Mouse (Mus musculus) gastrocnemius, adult 18-20 months (tissue): ENCODE measurements around the gene Gpr3. TPM values are rescaled to one million over a fixed set of nuclear protein-coding genes. Genes with fewer than 3 reads are reported as not detected.

Experiments used
- DNase-seq: peaks from one replicate; pipeline ENCODE4 v3.0.0; 2021; ENCODE audit warnings: low spot score
- total RNA-seq, 2 experiments: library from RNA; stranded (reverse); gene quantifications; 2 replicates each; pipeline ENCODE4 v1.2.3; 2021

Gene Gpr3
- total RNA-seq, 2 experiments from 2014 or later: not detected

- no peak for DNase-seq
Measured at GRCm38 (mm10) chr4:133234771-133235170, 22.4 kb upstream of the Gpr3 start.

- peak; percentile 46 for DNase-seq
Measured at GRCm38 (mm10) chr4:133233285-133233976, 21.1 kb upstream of the Gpr3 start.

- no peak for DNase-seq
Measured at GRCm38 (mm10) chr4:133229582-133229981, 17.2 kb upstream of the Gpr3 start.

GRCm38 (mm10) chr4:133227636-133228035 lies 15.3 kb upstream of the Gpr3 start:
- DNase-seq: no peak

- DNase-seq: peak; percentile 67
Measured at GRCm38 (mm10) chr4:133226073-133226472, 13.7 kb upstream of the Gpr3 start.

- no peak for DNase-seq
Measured at GRCm38 (mm10) chr4:133223875-133224274, 11.5 kb upstream of the Gpr3 start.

GRCm38 (mm10) chr4:133221701-133222100 lies 9.4 kb upstream of the Gpr3 start:
- no peak for DNase-seq

- no peak for DNase-seq
Measured at GRCm38 (mm10) chr4:133220656-133221055, 8.3 kb upstream of the Gpr3 start.

- DNase-seq: no peak
Measured at GRCm38 (mm10) chr4:133218745-133219144, 6.4 kb upstream of the Gpr3 start.

- peak; percentile 58 for DNase-seq
Measured at GRCm38 (mm10) chr4:133217641-133218040, 5.3 kb upstream of the Gpr3 start.

GRCm38 (mm10) chr4:133213661-133214060 lies 1.3 kb upstream of the Gpr3 start:
- DNase-seq: no peak

- no peak for DNase-seq
Measured at GRCm38 (mm10) chr4:133213268-133213590, 893 bp upstream of the Gpr3 start.

GRCm38 (mm10) chr4:133212562-133213267 lies 379 bp upstream of the Gpr3 start:
- peak; percentile 84 for DNase-seq

GRCm38 (mm10) chr4:133210788-133211390 lies 1.4 kb downstream of the Gpr3 start:
- no peak for DNase-seq

- DNase-seq: no peak
Measured at GRCm38 (mm10) chr4:133210023-133210787, 2.1 kb downstream of the Gpr3 start.

GRCm38 (mm10) chr4:133209366-133209765 lies 3.0 kb downstream of the Gpr3 start:
- peak; percentile 43 for DNase-seq

GRCm38 (mm10) chr4:133204379-133204778 lies 8.0 kb downstream of the Gpr3 start:
- DNase-seq: no peak

- DNase-seq: no peak
Measured at GRCm38 (mm10) chr4:133203591-133203990, 8.7 kb downstream of the Gpr3 start.

GRCm38 (mm10) chr4:133202254-133202653 lies 10.1 kb downstream of the Gpr3 start:
- DNase-seq: no peak

- DNase-seq: peak; percentile 78
Measured at GRCm38 (mm10) chr4:133201006-133201771, 11.1 kb downstream of the Gpr3 start.

- peak; percentile 48 for DNase-seq
Measured at GRCm38 (mm10) chr4:133200343-133200742, 12.0 kb downstream of the Gpr3 start.
